Mouse (Mus musculus) kidney, adult 8-10 months (tissue): ENCODE measurements around the gene Cnst.
A peak's percentile ranks its signal among the peaks of the same experiment; 100 is the strongest.

Source experiments
- DNase-seq, 2 experiments: peaks; one replicate each; pipeline ENCODE4 v3.0.0; 2022

Gene Cnst

GRCm38 (mm10) chr1:179553949-179554347, 7.8 kb downstream of the Cnst start:
- DNase-seq, result no peak

- no peak for DNase-seq
These were observed 10.8 kb downstream of the Cnst start for GRCm38 (mm10) chr1:179556921-179557320.

DNA sequence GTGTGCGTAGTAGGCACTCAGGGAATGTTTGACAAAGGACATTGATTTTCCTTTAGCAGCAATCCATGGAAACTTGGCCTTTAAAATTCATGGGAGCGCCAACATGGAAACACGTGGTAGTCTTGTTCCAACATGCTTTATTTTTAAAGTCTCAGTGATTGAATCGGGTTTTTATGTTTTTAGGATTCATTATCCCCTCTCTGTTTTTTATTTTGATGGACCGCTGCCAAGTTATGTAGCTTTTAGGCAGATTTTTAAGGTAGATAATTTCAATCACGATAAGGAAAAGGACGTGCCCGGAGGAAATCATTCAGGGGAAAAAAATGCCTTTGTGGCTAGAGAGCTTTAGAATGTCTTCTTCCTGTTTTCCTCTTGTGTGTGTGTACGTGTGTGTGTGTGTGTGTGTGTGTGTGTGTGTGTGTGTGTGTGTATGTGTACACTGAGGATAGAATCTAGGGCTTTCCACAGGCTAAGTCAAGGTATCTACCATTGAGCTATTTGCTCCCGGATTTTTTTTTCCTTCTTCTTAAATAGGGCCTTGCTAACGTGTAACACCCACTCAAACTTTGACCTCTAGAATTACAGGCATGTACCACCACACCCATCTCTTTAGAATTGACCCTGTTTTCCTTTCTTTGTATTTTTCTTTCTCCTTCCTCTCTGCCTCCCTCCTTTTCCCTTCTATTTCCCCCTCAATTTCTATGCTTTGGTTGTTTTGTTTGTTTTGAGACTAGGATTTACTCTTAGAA, 13.4 kb downstream of the Cnst start:
- DNase-seq, result peak in 1 of 2 experiments; percentile 10

GRCm38 (mm10) chr1:179560845-179561430, 14.8 kb downstream of the Cnst start:
- no peak for DNase-seq

DNA sequence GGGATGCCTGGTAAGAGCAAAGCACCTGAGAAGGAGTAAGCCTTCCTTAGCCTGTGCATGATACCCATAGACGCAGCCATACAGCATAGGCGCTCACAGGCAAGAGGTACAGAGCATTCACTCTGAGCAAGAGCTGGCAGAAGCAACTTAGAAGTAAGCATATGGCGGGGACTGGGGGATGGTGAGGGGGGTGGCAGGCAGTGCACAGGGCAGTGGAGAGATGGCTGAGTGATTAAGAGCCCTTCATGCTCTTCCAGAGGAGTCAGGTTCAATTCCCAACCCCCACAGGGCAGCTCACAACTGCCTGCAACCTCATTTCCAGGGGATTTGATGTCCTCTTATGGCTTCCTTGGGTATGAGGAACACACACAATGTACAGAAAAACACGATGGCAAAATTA, 17.0 kb downstream of the Cnst start:
- DNase-seq, result no peak

DNA sequence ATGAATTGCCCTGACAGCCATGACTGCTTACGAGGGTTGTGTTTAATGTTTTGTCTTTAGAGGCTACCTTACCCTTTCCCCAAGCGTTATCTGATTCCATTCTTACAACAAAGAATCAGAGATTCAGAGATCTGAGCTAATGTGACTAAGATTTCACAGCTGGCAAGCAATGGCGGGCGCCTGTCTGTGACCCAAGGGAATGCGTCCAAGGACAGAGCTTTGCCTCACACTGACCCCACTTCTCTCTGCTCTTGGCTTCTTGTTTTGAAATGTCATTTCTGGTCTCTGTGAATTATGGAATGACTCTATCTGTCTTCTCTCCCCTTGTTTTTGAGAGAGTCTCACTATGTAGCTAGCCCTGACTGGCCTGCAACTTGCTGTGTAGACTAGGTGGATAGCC, 17.8 kb downstream of the Cnst start:
- DNase-seq, result no peak

DNA sequence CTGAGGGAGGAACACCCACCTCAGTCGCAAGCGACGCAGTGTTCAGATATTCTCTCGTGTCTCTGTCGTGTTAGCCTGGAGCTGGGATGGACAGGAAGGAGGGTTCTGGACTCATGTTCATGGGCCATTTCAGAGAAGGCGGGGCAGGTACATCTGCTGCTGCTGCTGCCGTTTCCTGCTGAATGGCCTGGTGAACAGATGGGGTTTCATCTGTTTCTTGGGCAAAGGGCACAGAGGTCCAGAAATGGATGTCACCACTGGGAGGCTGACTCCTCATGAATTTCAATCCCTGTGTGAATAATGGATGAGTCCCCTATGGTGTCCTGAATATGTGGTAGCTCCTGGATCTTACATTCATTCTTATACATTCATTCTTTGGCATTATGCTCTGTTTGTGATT, 21.4 kb downstream of the Cnst start:
- no peak for DNase-seq

DNA sequence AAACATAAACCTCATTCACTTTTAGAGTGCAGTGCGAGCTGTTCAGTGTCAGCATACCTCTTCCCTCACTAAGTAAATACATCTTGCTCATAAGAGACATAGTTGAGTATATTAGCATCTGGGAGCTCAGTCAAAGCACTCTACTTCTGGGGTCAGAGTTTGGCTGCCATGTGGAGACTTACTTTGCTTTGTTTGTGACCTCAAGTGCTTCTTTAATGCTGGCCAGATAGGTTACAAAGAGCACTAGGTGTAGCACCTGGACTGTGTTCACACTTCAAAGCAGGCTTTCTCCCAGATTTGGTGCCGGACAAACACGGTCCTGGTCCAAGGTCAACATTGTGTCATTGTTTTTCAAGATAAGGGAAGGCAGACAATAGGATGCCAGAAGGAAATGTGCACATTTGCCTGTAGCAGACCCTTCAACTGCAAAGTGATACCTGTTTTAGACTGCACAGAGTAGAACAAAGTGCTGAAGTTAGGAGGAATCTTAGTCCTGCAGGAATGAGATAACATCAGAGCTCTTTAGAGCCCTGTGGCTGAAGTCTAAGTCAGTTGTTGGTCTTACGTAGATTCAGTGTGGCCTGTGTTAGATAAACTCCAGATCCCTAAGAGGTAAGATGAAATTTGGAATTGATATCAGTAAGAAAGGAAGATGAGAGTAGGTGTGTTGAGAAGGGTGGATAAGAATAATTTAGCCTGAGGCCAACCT, 22.7 kb downstream of the Cnst start:
- no peak for DNase-seq

DNA sequence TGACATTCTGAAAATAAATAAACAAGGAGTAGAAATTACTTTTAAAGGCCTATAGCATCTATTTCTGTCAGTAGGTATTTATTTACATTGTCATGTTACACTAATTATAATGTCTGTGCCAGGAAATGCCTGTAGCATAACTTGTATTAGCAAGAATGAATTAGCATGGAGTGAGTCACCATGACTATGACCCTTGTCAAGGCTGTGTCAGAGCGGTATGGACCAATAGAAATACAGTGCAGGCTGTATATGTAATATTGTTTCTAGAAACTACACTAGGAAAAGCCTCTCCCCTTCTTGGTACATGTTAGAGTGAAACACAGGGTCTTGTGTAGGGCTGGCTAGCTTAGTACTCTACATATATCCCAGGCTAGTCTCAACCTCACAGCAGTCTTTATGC, 24.3 kb downstream of the Cnst start:
- no peak for DNase-seq

DNA sequence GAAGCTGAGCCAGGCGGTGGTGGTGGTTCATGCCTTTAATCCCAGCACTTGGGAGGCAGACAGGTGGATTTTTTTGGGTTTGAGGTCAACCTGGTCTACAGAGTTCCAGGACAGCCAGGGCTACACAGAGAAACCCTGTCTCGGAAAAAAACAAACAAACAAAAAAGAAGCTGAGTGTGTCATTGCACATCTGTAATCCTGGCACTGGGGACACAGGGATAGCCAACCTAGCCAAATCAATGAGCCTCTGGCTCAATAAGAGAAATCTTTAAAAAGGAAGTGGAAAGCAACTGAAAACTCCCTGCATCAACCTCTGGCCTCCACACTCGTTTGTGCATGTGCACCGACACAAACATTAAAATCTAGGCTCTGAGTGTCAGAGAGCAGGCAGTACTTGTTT, 25.5 kb downstream of the Cnst start:
- no peak for DNase-seq

- no peak for DNase-seq
These were observed 27.6 kb downstream of the Cnst start for GRCm38 (mm10) chr1:179573650-179574206.

GRCm38 (mm10) chr1:179578625-179579024, 32.5 kb downstream of the Cnst start:
- no peak for DNase-seq

DNA sequence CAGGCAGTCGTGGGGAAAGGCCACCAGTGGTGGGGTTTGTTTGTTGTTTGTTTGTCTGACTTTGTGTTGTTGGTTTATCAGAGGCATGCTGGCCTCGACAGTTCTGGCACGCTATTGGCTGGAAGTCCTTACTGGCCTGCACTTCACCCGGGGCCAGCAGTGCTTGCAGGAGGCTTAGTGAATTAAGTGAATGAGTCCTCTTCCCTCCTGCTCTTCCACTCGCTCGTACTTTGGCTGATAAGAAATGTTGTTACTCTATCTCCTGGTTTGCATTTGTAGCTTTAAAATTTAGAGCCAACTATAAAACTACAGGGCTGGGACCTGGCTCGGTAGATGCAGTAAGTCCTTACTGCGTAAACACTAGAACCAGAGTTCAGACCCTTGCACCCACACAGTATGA, 34.0 kb downstream of the Cnst start:
- no peak for DNase-seq

GRCm38 (mm10) chr1:179581422-179581821, 35.3 kb downstream of the Cnst start:
- DNase-seq, result no peak

DNA sequence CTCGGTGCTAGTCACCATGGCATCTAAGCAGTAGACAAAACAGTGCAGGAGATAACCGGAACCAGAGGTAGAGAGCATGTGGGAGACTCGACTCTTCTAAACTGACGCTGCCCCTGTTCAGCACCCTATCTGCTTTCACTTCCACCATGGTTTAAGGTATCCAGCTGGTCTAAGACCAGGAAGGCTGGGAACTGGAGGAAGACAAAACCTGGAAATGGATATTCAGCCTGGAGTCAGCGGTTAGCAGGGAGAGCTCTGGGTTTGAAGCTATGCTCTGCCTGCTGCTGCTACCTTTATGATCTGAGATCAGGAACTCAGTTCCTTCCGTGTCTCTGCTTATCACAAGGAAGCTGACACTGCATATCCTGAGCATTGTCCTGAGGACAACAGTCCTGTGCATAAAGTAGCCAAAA, 35.9 kb downstream of the Cnst start:
- peak; percentile 20 to 27 for DNase-seq

- no peak for DNase-seq
These were observed 36.9 kb downstream of the Cnst start for GRCm38 (mm10) chr1:179583090-179583489.

GRCm38 (mm10) chr1:179584220-179584619, 38.0 kb downstream of the Cnst start:
- no peak for DNase-seq

- DNase-seq, result no peak
These were observed 39.5 kb downstream of the Cnst start for GRCm38 (mm10) chr1:179585646-179586045.

GRCm38 (mm10) chr1:179586430-179587095, 40.4 kb downstream of the Cnst start:
- peak; percentile 30 to 58 for DNase-seq

GRCm38 (mm10) chr1:179588230-179588629, 42.1 kb downstream of the Cnst start:
- no peak for DNase-seq

GRCm38 (mm10) chr1:179591639-179592038, 45.5 kb downstream of the Cnst start:
- no peak for DNase-seq

DNA sequence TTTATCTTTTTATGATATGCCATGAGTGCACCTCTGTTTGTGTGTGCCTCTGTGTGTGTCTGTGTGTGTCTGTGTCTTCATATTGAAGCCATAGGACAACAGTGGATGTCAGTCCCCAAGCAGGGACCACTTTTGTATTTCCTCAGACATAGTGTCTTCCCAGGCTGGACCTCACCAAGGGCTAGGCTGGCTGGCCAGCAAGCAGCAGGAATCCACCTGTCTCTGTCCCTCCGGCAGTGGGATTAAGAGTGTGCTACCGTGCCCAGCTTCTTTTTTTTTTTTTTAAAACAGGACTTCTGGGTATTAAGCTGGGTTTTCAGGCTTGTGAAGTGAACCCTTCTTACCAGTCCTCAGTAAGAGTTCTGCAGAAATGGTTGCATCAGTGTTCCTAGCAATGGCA, 46.0 kb downstream of the Cnst start:
- no peak for DNase-seq

DNA sequence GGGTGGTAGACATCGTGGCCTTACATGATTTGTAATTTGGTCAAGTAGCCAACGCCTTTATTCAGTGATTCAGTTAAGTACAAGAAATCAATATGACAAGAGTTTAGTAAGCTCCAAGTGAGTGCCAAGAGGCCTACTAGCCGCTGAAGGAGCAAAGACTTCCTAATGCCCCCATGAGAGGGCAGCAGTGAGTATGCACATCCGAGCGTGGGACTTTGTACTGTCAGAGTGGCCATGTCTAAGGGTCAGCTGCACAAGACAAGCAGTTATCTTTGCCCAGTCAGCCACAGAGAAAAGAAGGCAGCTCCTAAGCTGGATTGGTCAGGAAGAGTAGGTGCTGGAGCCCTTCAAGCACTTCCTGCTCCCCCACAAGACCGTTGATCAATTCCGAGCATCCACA, 46.8 kb downstream of the Cnst start:
- peak; percentile 44 to 59 for DNase-seq
